Comparison of ENCODE assay signal across 8 mouse cellular contexts in genomic region chr7:3707027-3707426, GRCm38 (mm10). TPM values are rescaled to one million over a fixed set of nuclear protein-coding genes. Genes with fewer than 3 reads are reported as not detected.
DNase-seq lines count a peak whose midpoint lies in the region; ATAC-seq and TF ChIP-seq lines count a peak whose summit lies in the region.

No protein-coding gene starts in this region.

- H3K9me3 ChIP-seq in heart, embryonic 12.5 days (replicated peaks): no peaks in the 10 kb centered on the region
- no peaks in the 10 kb centered on the region for H3K9me3 ChIP-seq in heart, embryonic 10.5 days
- no peaks in the 10 kb centered on the region for H3K9me3 ChIP-seq in lung, postnatal 0 days (ENCODE audit: low read length)

- no peak; the same call in 1 of the 2 replicates for TF ChIP-seq POLR2A in embryonic fibroblast, embryonic 13.5 days (IDR thresholded peaks at IDR 0.05; ENCODE audit: low read depth, low read length)

- no peak for TF ChIP-seq CTCF in embryonic fibroblast, embryonic 13.5 days (IDR thresholded peaks at IDR 0.05; ENCODE audit: borderline replicate concordance, insufficient read depth, low read length)
- TF ChIP-seq CTCF in lung, postnatal 0 days (IDR thresholded peaks at IDR 0.05): no peak

- H3K4me2 ChIP-seq in heart, embryonic 12.5 days: no peak overlapping the region
- no peak overlapping the region for H3K4me2 ChIP-seq in lung, postnatal 0 days (replicated peaks; ENCODE audit: low read depth, low read length)

- peaks cover 20% of the 10 kb centered on the region for H3K4me1 ChIP-seq in heart, embryonic 12.5 days (replicated peaks)
- peaks cover 8% of the 10 kb centered on the region for H3K4me1 ChIP-seq in heart, embryonic 10.5 days
- peaks cover 5% of the 10 kb centered on the region for H3K4me1 ChIP-seq in embryonic fibroblast, embryonic 13.5 days (ENCODE audit: control insufficient read depth, insufficient read depth, low read length)
- peaks cover 13% of the 10 kb centered on the region; the same call in 1 of the 2 replicates for H3K4me1 ChIP-seq in lung, postnatal 0 days (ENCODE audit: insufficient read depth, low read depth, low read length)

- TF ChIP-seq EP300 in lung, postnatal 0 days (IDR thresholded peaks at IDR 0.05): no peak

- no peaks in the 10 kb centered on the region for H3K27me3 ChIP-seq in heart, embryonic 12.5 days (replicated peaks)
- no peaks in the 10 kb centered on the region for H3K27me3 ChIP-seq in heart, embryonic 10.5 days (ENCODE audit: insufficient read depth, poor library complexity, severe bottlenecking)
- H3K27me3 ChIP-seq in lung, postnatal 0 days (replicated peaks; ENCODE audit: insufficient read depth, low read length): no peaks in the 10 kb centered on the region

- H3K36me3 ChIP-seq in heart, embryonic 12.5 days: peaks cover 34% of the 10 kb centered on the region
- peaks cover 39% of the 10 kb centered on the region for H3K36me3 ChIP-seq in heart, embryonic 10.5 days
- H3K36me3 ChIP-seq in lung, postnatal 0 days (ENCODE audit: insufficient read depth, low read length): peaks cover 9% of the 10 kb centered on the region; the same call in 1 of the 2 replicates

- no peak overlapping the region for H3K27ac ChIP-seq in heart, embryonic 12.5 days (ENCODE audit: poor library complexity, severe bottlenecking)
- no peak overlapping the region for H3K27ac ChIP-seq in heart, embryonic 10.5 days
- peak overlapping the region; percentile 44; the same call in 1 of the 2 replicates for H3K27ac ChIP-seq in embryonic fibroblast, embryonic 13.5 days (ENCODE audit: insufficient read depth, low read length)
- no peak overlapping the region for H3K27ac ChIP-seq in lung, postnatal 0 days (ENCODE audit: low read length)

- no peak overlapping the region for H3K4me3 ChIP-seq in heart, embryonic 12.5 days
- no peak overlapping the region for H3K4me3 ChIP-seq in heart, embryonic 10.5 days
- peak overlapping the region; percentile 83 for H3K4me3 ChIP-seq in embryonic fibroblast, embryonic 13.5 days (ENCODE audit: insufficient read depth, low read length)
- H3K4me3 ChIP-seq in lung, postnatal 0 days (ENCODE audit: low read depth, low read length): no peak overlapping the region

- whole genome bisulfite sequencing in heart, embryonic 12.5 days: 50% methylated on average over 4 of the region's 4 CpGs
- 54% methylated on average over 4 of the region's 4 CpGs for WGBS in heart, embryonic 10.5 days
- 36% methylated on average over 4 of the region's 4 CpGs for WGBS in lung, postnatal 0 days

- no peak for ATAC-seq in heart, embryonic 12.5 days (ENCODE audit: insufficient number of reproducible peaks, low FRiP score)
- ATAC-seq in lung, postnatal 0 days: no peak

- no peak for DNase-seq in heart, embryonic 10.5 days (ENCODE audit: low spot score)
- peak; percentile 66 for DNase-seq in CD4-positive helper T cell, adult 2 months (ENCODE audit: low read depth, low spot score)
- DNase-seq in lung, postnatal 0 days (ENCODE audit: low spot score): peak; percentile 69
- DNase-seq in cerebellum, postnatal 25 days: no peak
- DNase-seq in layer of hippocampus, adult 18-20 months (ENCODE audit: low spot score in 2 of 2): no peak
- DNase-seq in urinary bladder, adult 2 months (ENCODE audit: low spot score): no peak

- H3K9ac ChIP-seq in heart, embryonic 12.5 days: peak overlapping the region; percentile 40; the same call in 1 of the 2 replicates
- H3K9ac ChIP-seq in lung, postnatal 0 days (replicated peaks; ENCODE audit: low read depth): no peak overlapping the region

RNA-seq across cellular contexts. Expression of gene Rps9, which starts 3.2 kb away (rescaled TPM):
- polyA plus RNA-seq in heart, embryonic 12.5 days (2016; fragmentation: Nextera tagmentation; extraction: Ambion mirVana): 866 and 893 TPM in 2 replicates
- 973 and 1,162 TPM in 2 replicates for polyA plus RNA-seq in heart, embryonic 10.5 days (2016; fragmentation: Nextera tagmentation; extraction: Ambion mirVana)
- 1,255 and 1,395 TPM in 2 replicates for polyA plus RNA-seq in embryonic fibroblast, embryonic 13.5 days (2011; ENCODE audit: insufficient read length, low read depth, missing spikeins)
- 1,058 and 1,064 TPM in 2 replicates for polyA plus RNA-seq in lung, postnatal 0 days (2015; fragmentation: Nextera tagmentation; extraction: Ambion mirVana)
- 100 to 1,000 TPM; 390 to 414 TPM for total RNA-seq in layer of hippocampus, adult 18-20 months (2021)
- polyA plus RNA-seq in urinary bladder, adult 2 months (2012; rRNA removed): 3,051 and 3,338 TPM in 2 replicates

RNA-seq across cellular contexts. Expression of gene Pirb, which starts 13.2 kb away (rescaled TPM):
- polyA plus RNA-seq in heart, embryonic 12.5 days (2016; fragmentation: Nextera tagmentation; extraction: Ambion mirVana): 0.04 and 0.12 TPM in 2 replicates
- polyA plus RNA-seq in heart, embryonic 10.5 days (2016; fragmentation: Nextera tagmentation; extraction: Ambion mirVana): 0.05 and 0.16 TPM in 2 replicates
- polyA plus RNA-seq in embryonic fibroblast, embryonic 13.5 days (2011; ENCODE audit: insufficient read length, low read depth, missing spikeins): 0.79 TPM in 1 of 2 replicates, not detected in the other
- polyA plus RNA-seq in lung, postnatal 0 days (2015; fragmentation: Nextera tagmentation; extraction: Ambion mirVana): 4.7 and 5.3 TPM in 2 replicates
- under 1 TPM in 1 of 2 experiments, not detected in 1; 0.15 TPM for total RNA-seq in layer of hippocampus, adult 18-20 months (2021)
- 12.2 and 12.4 TPM in 2 replicates for polyA plus RNA-seq in urinary bladder, adult 2 months (2012; rRNA removed)

RNA-seq across cellular contexts. Expression of gene Mboat7, which starts 13.7 kb away (rescaled TPM):
- 40.7 TPM in 2 replicates for polyA plus RNA-seq in heart, embryonic 12.5 days (2016; fragmentation: Nextera tagmentation; extraction: Ambion mirVana)
- polyA plus RNA-seq in heart, embryonic 10.5 days (2016; fragmentation: Nextera tagmentation; extraction: Ambion mirVana): 32.7 and 40.4 TPM in 2 replicates
- 82.2 and 94.6 TPM in 2 replicates for polyA plus RNA-seq in embryonic fibroblast, embryonic 13.5 days (2011; ENCODE audit: insufficient read length, low read depth, missing spikeins)
- 39.1 and 43.8 TPM in 2 replicates for polyA plus RNA-seq in lung, postnatal 0 days (2015; fragmentation: Nextera tagmentation; extraction: Ambion mirVana)
- total RNA-seq in layer of hippocampus, adult 18-20 months (2021): 100 to 1,000 TPM; 167 to 184 TPM
- polyA plus RNA-seq in urinary bladder, adult 2 months (2012; rRNA removed): 25.6 and 31.9 TPM in 2 replicates

RNA-seq across cellular contexts. Expression of gene Tsen34, which starts 14.4 kb away (rescaled TPM):
- polyA plus RNA-seq in heart, embryonic 12.5 days (2016; fragmentation: Nextera tagmentation; extraction: Ambion mirVana): 206 and 218 TPM in 2 replicates
- 221 and 268 TPM in 2 replicates for polyA plus RNA-seq in heart, embryonic 10.5 days (2016; fragmentation: Nextera tagmentation; extraction: Ambion mirVana)
- polyA plus RNA-seq in embryonic fibroblast, embryonic 13.5 days (2011; ENCODE audit: insufficient read length, low read depth, missing spikeins): 81.5 and 85.6 TPM in 2 replicates
- polyA plus RNA-seq in lung, postnatal 0 days (2015; fragmentation: Nextera tagmentation; extraction: Ambion mirVana): 155 and 158 TPM in 2 replicates
- 10 to 100 TPM; 79.6 to 89.9 TPM for total RNA-seq in layer of hippocampus, adult 18-20 months (2021)
- polyA plus RNA-seq in urinary bladder, adult 2 months (2012; rRNA removed): 88.8 and 98.9 TPM in 2 replicates

RNA-seq across cellular contexts. Expression of gene Tmc4, which starts 29.7 kb away (rescaled TPM):
- 4.4 and 4.6 TPM in 2 replicates for polyA plus RNA-seq in heart, embryonic 12.5 days (2016; fragmentation: Nextera tagmentation; extraction: Ambion mirVana)
- 5.4 and 8.5 TPM in 2 replicates for polyA plus RNA-seq in heart, embryonic 10.5 days (2016; fragmentation: Nextera tagmentation; extraction: Ambion mirVana)
- polyA plus RNA-seq in embryonic fibroblast, embryonic 13.5 days (2011; ENCODE audit: insufficient read length, low read depth, missing spikeins): 10.5 and 10.7 TPM in 2 replicates
- polyA plus RNA-seq in lung, postnatal 0 days (2015; fragmentation: Nextera tagmentation; extraction: Ambion mirVana): 60.3 and 69.0 TPM in 2 replicates
- total RNA-seq in layer of hippocampus, adult 18-20 months (2021): 1 to 10 TPM; 5.6 to 6.2 TPM
- 120 and 136 TPM in 2 replicates for polyA plus RNA-seq in urinary bladder, adult 2 months (2012; rRNA removed)

Comparison
In these comparisons a context has a peak if more than half of its experiments do, and no peak if none do; other contexts are left out.
1. DNase-seq: peak in CD4-positive helper T cell, adult 2 months (single experiment) and lung, postnatal 0 days (single experiment); none in heart, embryonic 10.5 days (single experiment), cerebellum, postnatal 25 days (0 of 2), layer of hippocampus, adult 18-20 months (0 of 2) and urinary bladder, adult 2 months (single experiment).